Mouse (Mus musculus): ENCODE data around the gene Olfr690. TPM values are rescaled to one million over a fixed set of nuclear protein-coding genes. Genes with fewer than 3 reads are reported as not detected.

Gene Olfr690
- not detected for polyA plus RNA-seq (2014; fragmentation: Illumina TruSeq; extraction: RNeasy Lipid Tissue Mini Kit (QIAGEN cat#74804); ENCODE audit: low read depth, low replicate concordance)

GRCm38 (mm10) chr7:105334004-105334403, at the start of gene Olfr690:
Gene Olfr690, minus strand, starts transcription at chr7:105334104.

GRCm38 (mm10) chr7:105374866-105375265, 41.0 kb upstream of the Olfr690 start, which contains the start of gene Gm5901:
Gene Gm5901, plus strand, starts transcription at chr7:105375038.

DNA sequence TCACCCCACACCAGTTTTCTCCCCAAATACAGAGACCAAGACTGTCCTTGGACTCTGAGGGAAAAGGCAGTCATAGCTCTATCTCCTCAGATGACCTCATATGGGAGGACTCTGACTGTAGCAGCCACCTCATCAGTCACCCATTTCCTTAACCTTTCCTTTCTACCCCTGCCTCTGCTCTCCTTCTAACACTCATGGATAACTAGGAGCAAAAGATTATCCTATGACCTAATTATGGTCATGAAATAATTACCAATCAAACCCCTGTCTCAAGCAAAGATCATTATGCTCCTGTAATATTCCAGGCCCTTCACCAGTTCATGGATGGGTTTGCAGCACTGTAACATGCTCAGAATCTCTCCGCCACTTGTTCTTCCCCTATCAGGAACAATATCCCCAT, 34.0 kb upstream of the Olfr690 start, which contains the start of gene Olfr692:
Gene Olfr692 (plus strand): TSS at position 301 of the 400 bp plus-strand sequence.

GRCm38 (mm10) chr7:105342170-105342569, 8.3 kb upstream of the Olfr690 start, which contains the start of gene Olfr691:
Gene Olfr691, minus strand, starts transcription at chr7:105342270.

GRCm38 (mm10) chr7:105310865-105311264, 23.0 kb downstream of the Olfr690 start, which contains the start of gene Olfr689:
Gene Olfr689, plus strand, starts transcription at chr7:105311165.

GRCm38 (mm10) chr7:105287795-105288194, 46.1 kb downstream of the Olfr690 start, which contains the start of gene Olfr688:
Gene Olfr688, plus strand, starts transcription at chr7:105288095.

Other genes starting within 250 kb of the Olfr690 start
- not detected for gene Olfr680-ps1, start 241.3 kb downstream of the Olfr690 start, polyA plus RNA-seq (2014; fragmentation: Illumina TruSeq; extraction: RNeasy Lipid Tissue Mini Kit (QIAGEN cat#74804); ENCODE audit: low read depth, low replicate concordance)
- not detected for gene Olfr681, start 217.3 kb downstream of the Olfr690 start, polyA plus RNA-seq (2014; fragmentation: Illumina TruSeq; extraction: RNeasy Lipid Tissue Mini Kit (QIAGEN cat#74804); ENCODE audit: low read depth, low replicate concordance)
- not detected for gene Olfr683, start 187.1 kb downstream of the Olfr690 start, polyA plus RNA-seq (2014; fragmentation: Illumina TruSeq; extraction: RNeasy Lipid Tissue Mini Kit (QIAGEN cat#74804); ENCODE audit: low read depth, low replicate concordance)
- gene Olfr684, start 170.5 kb downstream of the Olfr690 start, polyA plus RNA-seq (2014; fragmentation: Illumina TruSeq; extraction: RNeasy Lipid Tissue Mini Kit (QIAGEN cat#74804); ENCODE audit: low read depth, low replicate concordance): not detected
- not detected for gene Olfr685, start 148.1 kb downstream of the Olfr690 start, polyA plus RNA-seq (2014; fragmentation: Illumina TruSeq; extraction: RNeasy Lipid Tissue Mini Kit (QIAGEN cat#74804); ENCODE audit: low read depth, low replicate concordance)
- gene Olfr686, start 126.6 kb downstream of the Olfr690 start, polyA plus RNA-seq (2014; fragmentation: Illumina TruSeq; extraction: RNeasy Lipid Tissue Mini Kit (QIAGEN cat#74804); ENCODE audit: low read depth, low replicate concordance): not detected
- not detected for gene Olfr688, start 46.0 kb downstream of the Olfr690 start, polyA plus RNA-seq (2014; fragmentation: Illumina TruSeq; extraction: RNeasy Lipid Tissue Mini Kit (QIAGEN cat#74804); ENCODE audit: low read depth, low replicate concordance)
- not detected for gene Olfr689, start 22.9 kb downstream of the Olfr690 start, polyA plus RNA-seq (2014; fragmentation: Illumina TruSeq; extraction: RNeasy Lipid Tissue Mini Kit (QIAGEN cat#74804); ENCODE audit: low read depth, low replicate concordance)
- gene Olfr691, start 8.2 kb upstream of the Olfr690 start, polyA plus RNA-seq (2014; fragmentation: Illumina TruSeq; extraction: RNeasy Lipid Tissue Mini Kit (QIAGEN cat#74804); ENCODE audit: low read depth, low replicate concordance): not detected
- not detected for gene Olfr692, start 34.1 kb upstream of the Olfr690 start, polyA plus RNA-seq (2014; fragmentation: Illumina TruSeq; extraction: RNeasy Lipid Tissue Mini Kit (QIAGEN cat#74804); ENCODE audit: low read depth, low replicate concordance)
- not detected for gene Gm5901, start 40.9 kb upstream of the Olfr690 start, polyA plus RNA-seq (2014; fragmentation: Illumina TruSeq; extraction: RNeasy Lipid Tissue Mini Kit (QIAGEN cat#74804); ENCODE audit: low read depth, low replicate concordance)
- 10.6 TPM for gene Fam160a2, start 66.0 kb upstream of the Olfr690 start, polyA plus RNA-seq (2014; fragmentation: Illumina TruSeq; extraction: RNeasy Lipid Tissue Mini Kit (QIAGEN cat#74804); ENCODE audit: low read depth, low replicate concordance)
- gene Cnga4, start 70.5 kb upstream of the Olfr690 start, polyA plus RNA-seq (2014; fragmentation: Illumina TruSeq; extraction: RNeasy Lipid Tissue Mini Kit (QIAGEN cat#74804); ENCODE audit: low read depth, low replicate concordance): not detected
- not detected for gene Cckbr, start 91.6 kb upstream of the Olfr690 start, polyA plus RNA-seq (2014; fragmentation: Illumina TruSeq; extraction: RNeasy Lipid Tissue Mini Kit (QIAGEN cat#74804); ENCODE audit: low read depth, low replicate concordance)
- gene Cavin3, start 148.2 kb upstream of the Olfr690 start, polyA plus RNA-seq (2014; fragmentation: Illumina TruSeq; extraction: RNeasy Lipid Tissue Mini Kit (QIAGEN cat#74804); ENCODE audit: low read depth, low replicate concordance): 16.9 TPM
- gene Smpd1, start 220.3 kb upstream of the Olfr690 start, polyA plus RNA-seq (2014; fragmentation: Illumina TruSeq; extraction: RNeasy Lipid Tissue Mini Kit (QIAGEN cat#74804); ENCODE audit: low read depth, low replicate concordance): 5.8 TPM
- gene Apbb1, start 247.5 kb upstream of the Olfr690 start, polyA plus RNA-seq (2014; fragmentation: Illumina TruSeq; extraction: RNeasy Lipid Tissue Mini Kit (QIAGEN cat#74804); ENCODE audit: low read depth, low replicate concordance): 1.4 TPM

All from adrenal gland, adult 10 weeks (tissue).